Mouse (Mus musculus) ES-E14 (cell line): Measurements from ENCODE around the gene Elf1. TPM values are rescaled to one million over a fixed set of nuclear protein-coding genes. Genes with fewer than 3 reads are reported as not detected.

Experiments used
- DNase-seq: peaks from one replicate; pipeline ENCODE4 v3.0.0-alpha.2; 2013; ENCODE audit warnings: low read depth, low spot score
- H3K27ac ChIP-seq: 2 replicates; pipeline ENCODE4 v1.5.1; 2012; ENCODE audit warnings: low read depth, mild to moderate bottlenecking, low read length, moderate library complexity, mixed read lengths; ENCODE audit not compliant: poor library complexity, insufficient read depth, severe bottlenecking
- H3K36me3 ChIP-seq: 2 replicates; pipeline ENCODE4 v1.6.1; 2012; ENCODE audit warnings: mild to moderate bottlenecking, low read length, moderate library complexity, mixed read lengths; ENCODE audit not compliant: control insufficient read depth, poor library complexity, insufficient read depth, severe bottlenecking
- H3K4me1 ChIP-seq, 2 experiments: fragments of 150-350 bp in 1 of 2; sonication (generic) in 1 of 2; 2 replicates each; pipeline ENCODE4 v1.6.1; 2012; ENCODE audit warnings: low read length in 2 of 2, mild to moderate bottlenecking in 1 of 2, mixed read lengths in 1 of 2; ENCODE audit not compliant: control insufficient read depth in 2 of 2, insufficient read depth in 2 of 2, poor library complexity in 1 of 2
- H3K4me3 ChIP-seq, 2 experiments: fragments of 150-350 bp in 1 of 2; sonication (generic) in 1 of 2; 2 replicates each; pipeline ENCODE4 v1.5.1; 2012; ENCODE audit warnings: low read length in 2 of 2, low read depth in 1 of 2, mild to moderate bottlenecking in 1 of 2, mixed read lengths in 1 of 2; ENCODE audit not compliant: insufficient read depth in 1 of 2, poor library complexity in 1 of 2, severe bottlenecking in 1 of 2
- H3K9ac ChIP-seq: 2 replicates; pipeline ENCODE4 v1.6.1; 2012; ENCODE audit warnings: low read depth, mild to moderate bottlenecking, low read length, mixed read lengths; ENCODE audit not compliant: poor library complexity, insufficient read depth, severe bottlenecking
- H3K9me3 ChIP-seq: fragments of 150-350 bp; sonication (generic); 2 replicates; pipeline ENCODE4 v1.6.1; 2012; ENCODE audit warnings: low read depth, mild to moderate bottlenecking, low read length; ENCODE audit not compliant: control insufficient read depth, insufficient read depth
- CHD2 ChIP-seq: IDR thresholded peaks from 2 replicates; pipeline ENCODE4 v1.6.1; 2014; ENCODE audit warnings: mild to moderate bottlenecking, low read depth, low read length, inconsistent platforms
- HCFC1 ChIP-seq: IDR thresholded peaks from 2 replicates; pipeline ENCODE4 v1.6.1; 2012; ENCODE audit warnings: low read length, inconsistent platforms, borderline replicate concordance; ENCODE audit not compliant: insufficient read depth
- MAFK ChIP-seq: IDR thresholded peaks from 2 replicates; pipeline ENCODE4 v1.6.1; 2014; ENCODE audit warnings: mild to moderate bottlenecking, low read depth, low read length, inconsistent platforms; ENCODE audit not compliant: insufficient read depth
- ZC3H11A ChIP-seq: IDR thresholded peaks from 2 replicates; pipeline ENCODE4 v1.6.1; 2012; ENCODE audit warnings: low read depth, mild to moderate bottlenecking, inconsistent platforms, low read length, borderline replicate concordance
- ZNF384 ChIP-seq: IDR thresholded peaks from 2 replicates; pipeline ENCODE4 v1.6.1; 2012; ENCODE audit warnings: low read depth, low read length, inconsistent platforms
- in situ Hi-C, 2 experiments: fragments of 600-800 bp; cut with MboI; formaldehyde crosslinking; loops; one replicate each; pipeline ENCODE4 v1.15.1; 2025; ENCODE audit warnings: low sequenced_read_pairs in 2 of 2, inconsistent platforms in 1 of 2; ENCODE audit not compliant: unreplicated experiment in 2 of 2
- total RNA-seq: library from RNA; depleted of rRNA; stranded (reverse); fragments of 300-350 nt; gene quantifications from 2 replicates; pipeline ENCODE4 v1.2.3, GENCODE M21; 2012

Elf1 gene
- total RNA-seq, 1 experiment: 4.4 TPM

- Histone ChIP-seq H3K36me3 (no peaks in the 10 kb centered on the region), H3K4me3 (no peak overlapping the region), H3K9ac (no peak overlapping the region), H3K4me1 (no peaks in the 10 kb centered on the region), H3K27ac (no peak overlapping the region), H3K9me3 (no peaks in the 10 kb centered on the region)
- DNase-seq: no peak
- in situ Hi-C loops: no loop called here
- TF ChIP-seq MAFK (no peak), HCFC1 (no peak), ZNF384 (no peak), ZC3H11A (no peak), CHD2 (no peak)
These were observed 60.6 kb downstream of the Elf1 start for GRCm38 (mm10) chr14:79541606-79542005.

- Histone ChIP-seq H3K27ac (no peak overlapping the region), H3K9me3 (no peaks in the 10 kb centered on the region), H3K9ac (no peak overlapping the region), H3K4me1 (no peaks in the 10 kb centered on the region), H3K4me3 (no peak overlapping the region), H3K36me3 (no peaks in the 10 kb centered on the region)
- in situ Hi-C loops: no loop called here
- no peak for TF ChIP-seq HCFC1
- no peak for TF ChIP-seq ZNF384
- TF ChIP-seq MAFK: no peak
- TF ChIP-seq CHD2: no peak
- no peak for TF ChIP-seq ZC3H11A
- no peak for DNase-seq
These were observed 68.3 kb downstream of the Elf1 start for GRCm38 (mm10) chr14:79549343-79549742.

GRCm38 (mm10) chr14:79551929-79552328, 70.9 kb downstream of the Elf1 start:
- no peak overlapping the region for H3K9ac ChIP-seq
- H3K4me3 ChIP-seq: no peak overlapping the region
- in situ Hi-C loops: no loop called here
- no peaks in the 10 kb centered on the region for H3K36me3 ChIP-seq
- TF ChIP-seq ZC3H11A: no peak
- TF ChIP-seq ZNF384: no peak
- no peak for TF ChIP-seq HCFC1
- H3K27ac ChIP-seq: no peak overlapping the region
- no peaks in the 10 kb centered on the region for H3K4me1 ChIP-seq
- no peak for DNase-seq
- no peaks in the 10 kb centered on the region for H3K9me3 ChIP-seq

GRCm38 (mm10) chr14:79552854-79553253, 71.9 kb downstream of the Elf1 start:
- no peak overlapping the region for H3K9ac ChIP-seq
- DNase-seq: no peak
- no peak overlapping the region for H3K4me3 ChIP-seq
- TF ChIP-seq MAFK (no peak), CHD2 (no peak), ZC3H11A (no peak), HCFC1 (no peak), ZNF384 (no peak)
- H3K9me3 ChIP-seq: no peaks in the 10 kb centered on the region
- no peaks in the 10 kb centered on the region for H3K4me1 ChIP-seq
- H3K36me3 ChIP-seq: no peaks in the 10 kb centered on the region
- no peak overlapping the region for H3K27ac ChIP-seq
- in situ Hi-C loops: no loop called here

GRCm38 (mm10) chr14:79557796-79558195, 76.8 kb downstream of the Elf1 start:
- H3K9ac ChIP-seq: no peak overlapping the region
- H3K4me3 ChIP-seq: no peak overlapping the region
- no peaks in the 10 kb centered on the region for H3K4me1 ChIP-seq
- H3K9me3 ChIP-seq: no peaks in the 10 kb centered on the region
- H3K36me3 ChIP-seq: no peaks in the 10 kb centered on the region
- no peak for DNase-seq
- in situ Hi-C loops: no loop called here
- TF ChIP-seq MAFK (no peak), ZNF384 (no peak)
- H3K27ac ChIP-seq: no peak overlapping the region
